9 mouse cellular contexts compared by ENCODE assay signal in genomic region chr12:113224206-113224605, GRCm38 (mm10). TPM values are rescaled to one million over a fixed set of nuclear protein-coding genes. Genes with fewer than 3 reads are reported as not detected.
DNase-seq lines count a peak whose midpoint lies in the region; ATAC-seq and TF ChIP-seq lines count a peak whose summit lies in the region.
"Had no signal": no experiment of that assay in that cellular context is flagged by ENCODE, and none has a peak within 500 bp of the region (broad histone marks: within the 10 kb centered on the region; RNA-seq: fewer than 3 reads in every experiment).

No protein-coding gene starts in this region.

- intact Hi-C loops in left cerebral cortex, adult 2 months (cut with DNase I), result loop anchor here (5.0 to 10.0 kb wide), 3 partner anchors 181 to 388 kb away; no protein-coding TSS in a partner anchor
- intact Hi-C loops in left cerebral cortex, postnatal 4 days (cut with DNase I), result no loop called here

- ATAC-seq in inflammation-experienced regulatory T-cells, adult 6 months, result no peak

- H3K4me3 ChIP-seq in left cerebral cortex, adult 2 months, result no peak overlapping the region

- TF ChIP-seq CTCF in left cerebral cortex, adult 2 months (IDR thresholded peaks at IDR 0.05), result peak; percentile 61

- no peak overlapping the region for H3K27ac ChIP-seq in left cerebral cortex, adult 2 months

- no peak for DNase-seq in left cerebral cortex, adult 2 months (ENCODE audit: extremely low spot score in 1 of 2, low spot score in 2 of 2)
- no peak for DNase-seq in left cerebral cortex, postnatal 4 days
- DNase-seq in ES-CJ7 (ENCODE audit: low read depth, low spot score), result peak; percentile 37
- peak; percentile 28 for DNase-seq in lung, postnatal 10 days
- DNase-seq in thymus, postnatal 0 days (ENCODE audit: low spot score), result peak; percentile 55
- no peak for DNase-seq in cerebellum, postnatal 4 days (ENCODE audit: low spot score in 2 of 2)
- no peak for DNase-seq in retina, postnatal 1 day
- DNase-seq: right cerebral cortex, adult 18-20 months had no signal

RNA-seq across cellular contexts. Expression of gene Tmem121, which starts 38.5 kb away (rescaled TPM):
- total RNA-seq in left cerebral cortex, adult 2 months (2021), result 10 to 100 TPM; 27.8 to 28.6 TPM
- 10 to 100 TPM; 37.8 to 40.0 TPM for total RNA-seq in left cerebral cortex, postnatal 4 days (2021)
- 35.5 and 37.2 TPM in 2 replicates for polyA plus RNA-seq in thymus, postnatal 0 days (2015; fragmentation: Nextera tagmentation; extraction: Ambion mirVana)
- polyA plus RNA-seq in inflammation-experienced regulatory T-cells, adult 6 months (2017; shearing (Covaris generic)), result under 1 TPM in 1 of 3 experiments, not detected in 2; 0.23 TPM

Comparison
In these comparisons a context has a peak if more than half of its experiments do, and no peak if none do; other contexts are left out.
1. DNase-seq: peak in ES-CJ7 (single experiment), lung, postnatal 10 days (single experiment) and thymus, postnatal 0 days (single experiment); none in left cerebral cortex, adult 2 months (0 of 2), left cerebral cortex, postnatal 4 days (single experiment), cerebellum, postnatal 4 days (0 of 2) and retina, postnatal 1 day (single experiment).